Mouse (Mus musculus) lung, adult 2 months (tissue): ENCODE data around the gene Hdhd5. TPM values are rescaled to one million over a fixed set of nuclear protein-coding genes. Genes with fewer than 3 reads are reported as not detected.

Source experiments
- DNase-seq: peaks from one replicate; pipeline ENCODE4 v3.0.0; 2022
- H3K4me1 ChIP-seq: fragments of 200-500 bp; 2 replicates; pipeline ENCODE4 v1.6.1; 2011; ENCODE audit warnings: low read length; ENCODE audit not compliant: control insufficient read depth, insufficient read depth
- H3K4me3 ChIP-seq: fragments of 200-500 bp; replicated peaks from 2 replicates; pipeline ENCODE3; 2011; ENCODE audit warnings: low read depth, mild to moderate bottlenecking, control low read depth, low read length; ENCODE audit errors: extremely low read depth
- CTCF ChIP-seq: fragments of 200-500 bp; IDR thresholded peaks from 2 replicates; pipeline ENCODE4 v1.5.1; 2011; ENCODE audit warnings: mild to moderate bottlenecking, low read length, control low read depth; ENCODE audit not compliant: insufficient read depth
- POLR2A ChIP-seq: fragments of 200-500 bp; IDR thresholded peaks from 2 replicates; pipeline ENCODE4 v1.6.1; 2011; ENCODE audit warnings: low read depth, mild to moderate bottlenecking, control low read depth, low read length, borderline replicate concordance; ENCODE audit errors: extremely low read depth
- WGBS: fragments of 180-500 bp; shearing (Covaris S2); methylation state at CpG from one replicate; pipeline ENCODE4 v1.1.7; 2018; 5-methylcytosine and 5-hydroxymethylcytosine counted together
- polyA plus RNA-seq: library from polyadenylated mRNA; depleted of rRNA; stranded (reverse); fragments of >200 nt; gene quantifications from 2 replicates; pipeline ENCODE4 v1.2.3, GENCODE M21; 2012; rRNA removed

Gene Hdhd5
- polyA plus RNA-seq: 17.0 and 17.7 TPM in 2 replicates

DNA sequence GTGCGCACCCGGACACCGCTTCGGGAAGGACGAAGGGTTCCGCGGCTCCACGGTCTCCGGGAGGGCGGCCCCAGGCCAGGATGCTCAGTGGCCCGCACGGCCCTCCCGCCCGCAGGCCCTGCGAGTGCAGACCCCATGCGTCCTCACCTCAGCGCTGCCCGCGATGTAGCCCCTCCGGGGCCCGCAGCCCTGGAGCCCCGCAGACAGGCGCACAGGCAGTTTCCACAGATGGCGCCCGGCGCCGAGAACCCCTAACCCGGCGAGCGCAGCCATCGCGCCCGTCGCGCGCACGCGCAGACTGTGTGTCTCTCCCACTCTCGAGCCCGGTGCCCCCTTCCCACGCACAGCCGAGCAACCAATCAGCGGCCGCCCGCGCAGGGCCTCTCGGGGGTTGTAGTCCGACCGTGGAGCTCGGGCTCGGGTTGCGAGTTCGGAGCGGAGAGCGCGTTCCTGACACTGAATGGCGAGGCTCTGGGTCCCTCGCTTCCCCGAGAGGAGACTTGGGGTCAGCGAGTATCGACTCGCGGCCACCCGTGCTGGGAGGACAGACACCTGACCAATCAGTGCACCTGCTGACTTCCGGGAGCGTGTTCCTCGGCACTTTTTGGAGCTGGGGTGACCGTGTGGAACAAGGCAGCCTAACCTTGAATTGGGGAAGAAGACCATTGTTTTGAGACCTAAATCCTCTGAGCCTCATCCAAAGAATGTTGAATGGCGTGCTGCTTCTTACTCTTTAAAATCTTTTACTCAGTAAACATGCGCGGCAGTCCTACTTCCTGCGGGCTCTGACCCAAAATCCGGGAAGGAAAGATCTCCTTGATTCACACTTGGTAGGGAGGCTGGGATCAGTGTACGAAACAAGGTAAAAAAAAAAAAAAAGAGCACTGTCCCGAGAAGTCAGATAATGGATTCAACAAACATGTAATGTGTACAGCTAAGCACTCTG is at the start of gene Hdhd5:
Gene Hdhd5, minus strand, starts transcription at position 300 of the 946 bp plus-strand sequence.
- H3K4me3 ChIP-seq: peak within 1 kb of the TSS; percentile 85
- TF ChIP-seq CTCF (no peak), POLR2A (peak; percentile 77; the same call in 1 of the 2 replicates)
- WGBS: under 1% methylated on average over 75 of the region's 75 CpGs
- peaks cover 7% of the 10 kb centered on the region for H3K4me1 ChIP-seq
- peak; percentile 91 for DNase-seq

DNA sequence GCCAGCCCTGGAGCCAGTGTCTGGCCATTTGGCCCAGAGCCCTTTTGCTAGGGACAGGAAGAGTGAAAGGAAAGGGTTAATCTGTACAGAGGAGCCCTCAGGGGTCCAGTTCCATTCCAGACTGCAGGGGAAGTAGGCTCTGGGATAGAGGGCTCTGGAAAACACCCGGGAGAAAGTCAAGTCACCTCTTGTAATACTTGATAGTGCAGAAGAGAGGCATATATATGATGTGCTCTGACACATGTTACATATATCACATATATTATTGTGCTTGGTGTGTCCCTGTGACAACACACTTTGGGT is 49.5 kb upstream of the Hdhd5 start:
- no peak overlapping the region for H3K4me3 ChIP-seq
- TF ChIP-seq CTCF (no peak), POLR2A (no peak)
- 20% methylated on average over 1 of the region's 1 CpGs for WGBS
- no peak for DNase-seq
- H3K4me1 ChIP-seq: peaks cover 3% of the 10 kb centered on the region; the same call in 1 of the 2 replicates

DNA sequence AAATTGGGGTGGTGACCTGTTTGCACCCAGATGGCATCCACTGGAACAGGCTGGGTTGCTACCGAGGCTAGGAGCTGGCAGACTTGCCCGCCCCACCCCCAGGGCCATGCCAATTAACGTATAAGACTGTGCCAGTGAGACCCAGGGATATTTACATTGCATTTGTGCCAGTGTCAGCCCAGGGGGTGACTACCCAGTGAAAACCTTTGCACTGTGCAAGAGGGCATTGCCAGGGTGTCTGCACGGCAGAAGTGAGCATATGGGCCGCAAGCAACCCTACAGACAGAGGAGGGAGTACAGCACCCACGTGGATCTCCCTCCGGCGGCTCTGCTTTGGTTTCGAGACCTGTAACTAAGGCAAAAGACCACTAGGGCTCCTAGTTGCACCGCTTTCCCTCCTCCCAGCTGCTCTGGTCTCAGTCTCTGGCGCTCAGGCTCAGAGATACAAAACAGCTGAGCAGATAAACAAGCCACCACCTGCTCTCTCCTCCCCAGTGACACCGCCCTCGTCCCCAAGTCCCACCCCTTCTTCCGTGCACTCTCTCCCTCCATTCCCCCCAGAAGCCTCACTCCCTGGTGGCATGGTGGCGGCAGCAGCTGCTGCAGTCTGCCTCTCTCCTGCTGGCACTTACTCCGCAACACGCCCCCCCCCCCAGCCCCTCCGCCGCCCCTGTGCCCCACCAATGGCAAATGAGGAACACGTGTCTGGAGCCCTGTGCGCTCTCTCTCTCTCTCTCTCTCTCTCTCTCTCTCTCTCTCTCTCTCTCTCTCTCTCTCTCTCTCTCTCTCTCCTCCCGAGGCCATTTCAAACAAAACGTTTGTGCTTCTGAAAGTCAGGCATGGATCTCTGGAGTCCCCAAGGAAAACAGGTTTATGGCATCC is 49.0 kb upstream of the Hdhd5 start:
- DNase-seq: peak; percentile 26
- H3K4me3 ChIP-seq: peak overlapping the region; percentile 18
- TF ChIP-seq POLR2A: 0 out of 2 replicates have a peak, but pooled peaks have one; percentile 18
- 0 out of 2 replicates have a peak, but pooled peaks have one; percentile 17 for TF ChIP-seq CTCF
- peaks cover 3% of the 10 kb centered on the region; the same call in 1 of the 2 replicates for H3K4me1 ChIP-seq
- WGBS: 1% methylated on average over 23 of the region's 23 CpGs

DNA sequence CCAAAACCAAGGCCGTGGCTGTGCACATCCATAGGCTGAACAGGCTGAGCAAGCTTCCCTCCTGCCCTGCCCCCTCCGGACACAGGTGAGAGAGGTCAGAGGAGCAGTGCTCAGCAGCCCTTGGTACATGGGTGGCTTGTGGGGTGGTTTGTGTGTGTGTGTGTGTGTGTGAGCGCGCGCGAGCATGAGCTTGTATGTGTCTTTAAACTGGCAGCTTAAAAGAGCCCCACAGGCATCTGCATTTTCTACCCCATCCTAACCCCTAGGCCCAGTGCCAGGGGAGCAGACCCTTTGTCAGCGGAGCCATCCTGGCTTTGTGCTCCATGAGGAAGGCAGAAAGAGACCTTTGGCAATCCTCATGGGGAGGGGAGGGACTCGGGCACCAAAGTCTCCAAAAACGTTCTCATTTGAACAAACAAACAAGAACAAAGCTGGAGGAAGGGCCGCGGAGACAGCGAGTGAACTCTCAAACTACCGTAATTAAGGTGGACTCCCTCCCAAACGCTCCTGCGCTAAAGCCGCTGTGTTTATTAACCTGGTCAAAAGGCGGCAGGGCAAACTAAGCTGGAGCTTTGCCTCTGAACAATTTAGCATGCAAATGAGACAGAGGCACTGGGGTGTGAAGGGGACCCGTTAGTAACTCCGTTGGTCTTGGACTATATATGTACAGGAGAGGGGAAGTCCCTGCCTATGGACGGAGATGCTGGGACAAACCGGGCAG is 48.2 kb upstream of the Hdhd5 start:
- Histone ChIP-seq H3K4me1 (peaks cover 3% of the 10 kb centered on the region; the same call in 1 of the 2 replicates), H3K4me3 (no peak overlapping the region)
- WGBS: 11% methylated on average over 21 of the region's 21 CpGs
- no peak for DNase-seq
- no peak for TF ChIP-seq CTCF
- no peak for TF ChIP-seq POLR2A

DNA sequence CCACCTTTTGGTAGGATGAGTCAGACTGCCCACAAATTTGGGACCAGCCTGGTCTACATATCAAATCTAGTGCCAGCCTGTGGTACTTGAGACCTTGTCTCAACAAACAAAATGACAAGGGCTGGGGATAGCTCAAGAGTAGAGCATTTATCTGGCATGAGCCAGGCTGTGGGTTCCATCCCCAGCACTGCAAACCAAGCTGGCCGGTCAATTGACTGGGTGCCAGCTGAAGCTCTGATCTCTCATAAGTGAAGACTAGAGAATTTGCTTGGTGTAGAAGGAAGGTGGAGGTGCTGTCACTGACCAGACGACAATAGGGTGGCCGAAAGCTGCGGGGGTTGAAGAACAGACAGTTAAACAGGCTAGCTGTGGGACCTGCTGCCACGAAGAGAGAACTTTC is 47.4 kb upstream of the Hdhd5 start:
- Histone ChIP-seq H3K4me1 (peaks cover 3% of the 10 kb centered on the region; the same call in 1 of the 2 replicates), H3K4me3 (no peak overlapping the region)
- TF ChIP-seq POLR2A: no peak
- TF ChIP-seq CTCF: no peak
- DNase-seq: no peak
- 70% methylated on average over 5 of the region's 5 CpGs for WGBS

DNA sequence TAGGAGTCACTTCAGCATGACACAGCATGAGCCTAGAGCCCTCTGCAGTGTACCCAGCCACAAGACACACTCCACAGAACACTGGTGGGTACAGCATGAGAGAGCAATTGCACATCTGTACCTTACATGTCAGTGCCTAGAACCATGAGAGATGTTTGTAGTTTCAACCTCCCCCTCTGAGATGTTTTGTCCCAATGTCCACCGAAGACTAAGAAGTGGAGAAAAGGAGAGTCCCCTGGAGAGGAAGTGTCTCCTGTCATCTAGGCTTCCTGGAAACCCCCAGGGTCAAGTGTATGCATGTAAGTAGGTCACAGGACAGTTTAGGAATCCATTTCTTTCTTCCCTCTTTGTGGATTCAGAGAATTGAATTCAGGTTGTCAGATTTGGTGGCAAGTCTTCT is 41.3 kb upstream of the Hdhd5 start:
- no peak for TF ChIP-seq POLR2A
- TF ChIP-seq CTCF: no peak
- no peak overlapping the region for H3K4me3 ChIP-seq
- no peak for DNase-seq
- 0 out of 2 replicates have a peak, but pooled peaks cover 2% of the 10 kb centered on the region for H3K4me1 ChIP-seq
- 17% methylated on average over 1 of the region's 1 CpGs for WGBS

GRCm38 (mm10) chr6:120568257-120568656 is 37.1 kb upstream of the Hdhd5 start:
- 86% methylated on average over 1 of the region's 1 CpGs for WGBS
- 0 out of 2 replicates have a peak, but pooled peaks cover 2% of the 10 kb centered on the region for H3K4me1 ChIP-seq
- DNase-seq: no peak
- no peak overlapping the region for H3K4me3 ChIP-seq
- TF ChIP-seq POLR2A (no peak), CTCF (no peak)

- TF ChIP-seq POLR2A (no peak), CTCF (no peak)
- H3K4me3 ChIP-seq: peak overlapping the region; percentile 24
- WGBS: 53% methylated on average over 18 of the region's 18 CpGs
- H3K4me1 ChIP-seq: 0 out of 2 replicates have a peak, but pooled peaks cover 2% of the 10 kb centered on the region
- DNase-seq: no peak
Measured at GRCm38 (mm10) chr6:120566911-120567909, 36.1 kb upstream of the Hdhd5 start.
